Mouse (Mus musculus) liver, embryonic 15.5 days (tissue): ENCODE data around the gene Preb. TPM values are rescaled to one million over a fixed set of nuclear protein-coding genes. Genes with fewer than 3 reads are reported as not detected.

Experiments used
- ATAC-seq: fragments of 200-750 bp; cut with Nextera tagmentation; 2 replicates; pipeline ENCODE4 v1.8.0; 2017; ENCODE audit warnings: moderate number of reproducible peaks, mild to moderate bottlenecking, moderate library complexity; ENCODE audit not compliant: insufficient read depth
- H3K27ac ChIP-seq: fragments of 300-500 bp; sonication (generic); replicated peaks from 2 replicates; pipeline ENCODE4 v1.5.1; 2015; ENCODE audit warnings: mild to moderate bottlenecking, inconsistent platforms
- H3K27me3 ChIP-seq: fragments of 300-500 bp; sonication (generic); 2 replicates; pipeline ENCODE4 v1.6.1; 2015; ENCODE audit warnings: mild to moderate bottlenecking, inconsistent platforms
- H3K36me3 ChIP-seq: fragments of 300-500 bp; sonication (generic); replicated peaks from 2 replicates; pipeline ENCODE4 v1.6.1; 2015; ENCODE audit warnings: moderate library complexity, mild to moderate bottlenecking, inconsistent platforms
- H3K4me1 ChIP-seq: fragments of 300-500 bp; sonication (generic); replicated peaks from 2 replicates; pipeline ENCODE4 v1.6.1; 2015; ENCODE audit warnings: inconsistent platforms
- H3K4me2 ChIP-seq: fragments of 300-500 bp; sonication (generic); 2 replicates; pipeline ENCODE4 v1.6.1; 2015; ENCODE audit warnings: moderate library complexity, mild to moderate bottlenecking, inconsistent platforms
- H3K4me3 ChIP-seq: fragments of 300-500 bp; sonication (generic); replicated peaks from 2 replicates; pipeline ENCODE4 v1.5.1; 2015; ENCODE audit warnings: mild to moderate bottlenecking, inconsistent platforms
- H3K9ac ChIP-seq: fragments of 300-500 bp; sonication (generic); 2 replicates; pipeline ENCODE4 v1.6.1; 2015; ENCODE audit warnings: moderate library complexity, mild to moderate bottlenecking, inconsistent platforms
- H3K9me3 ChIP-seq: fragments of 300-500 bp; sonication (generic); replicated peaks from 2 replicates; pipeline ENCODE4 v1.6.1; 2016; ENCODE audit warnings: inconsistent platforms
- WGBS: fragments of 180-500 bp; shearing (Covaris S2); methylation state at CpG from one replicate; pipeline ENCODE4 v1.1.7; 2015; ENCODE audit warnings: mixed read lengths; ENCODE audit not compliant: insufficient replicate concordance; 5-methylcytosine and 5-hydroxymethylcytosine counted together
- polyA plus RNA-seq: library from polyadenylated mRNA; unstranded; fragments of >200 nt; fragmentation: Nextera tagmentation; extraction: Ambion mirVana; gene quantifications from 2 replicates; pipeline ENCODE4 v1.2.1, GENCODE M21; 2015

Preb gene
- polyA plus RNA-seq, 1 experiment from 2014 or later: 97.0 TPM

- Histone ChIP-seq H3K4me2 (no peak overlapping the region), H3K4me3 (no peak overlapping the region), H3K27me3 (no peaks in the 10 kb centered on the region), H3K4me1 (no peaks in the 10 kb centered on the region), H3K9me3 (no peaks in the 10 kb centered on the region), H3K9ac (no peak overlapping the region), H3K27ac (no peak overlapping the region), H3K36me3 (no peaks in the 10 kb centered on the region)
- 75% methylated on average over 5 of the region's 5 CpGs for WGBS
- no peak for ATAC-seq
Observed at GRCm38 (mm10) chr5:30934725-30935461, 25.3 kb downstream of the Preb start.

GRCm38 (mm10) chr5:30933705-30934104 lies 26.5 kb downstream of the Preb start:
- 52% methylated on average over 5 of the region's 5 CpGs for WGBS
- no peak for ATAC-seq

DNA sequence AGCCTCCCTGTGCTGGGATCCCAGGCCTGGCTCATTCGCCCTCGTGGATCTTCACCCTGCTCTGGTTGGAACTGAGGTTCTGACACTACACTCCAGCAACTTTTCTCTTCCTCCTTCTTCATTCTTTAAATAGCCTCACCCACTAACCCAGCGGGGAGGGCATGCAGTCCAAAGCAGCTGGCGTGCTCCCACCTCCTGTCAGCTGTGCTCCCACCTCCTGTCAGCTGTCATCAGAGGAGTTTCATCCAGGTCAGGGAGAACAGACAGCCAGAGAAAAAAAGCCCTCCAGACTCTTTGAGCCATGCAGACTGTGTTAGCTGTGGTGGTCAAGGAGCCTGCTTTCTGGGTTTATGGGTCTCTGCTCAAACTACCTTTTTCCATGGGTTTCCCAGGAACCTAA lies 28.8 kb downstream of the Preb start:
- no peaks in the 10 kb centered on the region for H3K9me3 ChIP-seq
- no peaks in the 10 kb centered on the region for H3K36me3 ChIP-seq
- 53% methylated on average over 4 of the region's 4 CpGs for WGBS
- H3K4me2 ChIP-seq: no peak overlapping the region
- ATAC-seq: no peak
- no peak overlapping the region for H3K4me3 ChIP-seq
- H3K27ac ChIP-seq: no peak overlapping the region
- no peak overlapping the region for H3K9ac ChIP-seq
- H3K4me1 ChIP-seq: no peaks in the 10 kb centered on the region
- H3K27me3 ChIP-seq: no peaks in the 10 kb centered on the region

More at GRCm38 (mm10) chr5:30933705-30934104, 26.5 kb downstream of the Preb start:
- no peak overlapping the region for H3K4me2 ChIP-seq
- no peak overlapping the region for H3K4me3 ChIP-seq
- H3K9ac ChIP-seq: no peak overlapping the region
- H3K27ac ChIP-seq: no peak overlapping the region
- no peaks in the 10 kb centered on the region for H3K4me1 ChIP-seq
- H3K36me3 ChIP-seq: no peaks in the 10 kb centered on the region
- H3K9me3 ChIP-seq: no peaks in the 10 kb centered on the region
- no peaks in the 10 kb centered on the region for H3K27me3 ChIP-seq

GRCm38 (mm10) chr5:30930846-30931245 lies 29.3 kb downstream of the Preb start:
- Histone ChIP-seq H3K27ac (no peak overlapping the region), H3K9ac (no peak overlapping the region), H3K36me3 (no peaks in the 10 kb centered on the region), H3K4me1 (no peaks in the 10 kb centered on the region), H3K4me3 (no peak overlapping the region), H3K9me3 (no peaks in the 10 kb centered on the region), H3K27me3 (no peaks in the 10 kb centered on the region), H3K4me2 (no peak overlapping the region)
- 77% methylated on average over 6 of the region's 6 CpGs for WGBS
- no peak for ATAC-seq

- 54% methylated on average over 4 of the region's 4 CpGs for WGBS
- H3K27ac ChIP-seq: no peak overlapping the region
- no peak overlapping the region for H3K4me2 ChIP-seq
- no peaks in the 10 kb centered on the region for H3K9me3 ChIP-seq
- no peak for ATAC-seq
- no peak overlapping the region for H3K4me3 ChIP-seq
- H3K4me1 ChIP-seq: no peaks in the 10 kb centered on the region
- H3K27me3 ChIP-seq: no peaks in the 10 kb centered on the region
- no peak overlapping the region for H3K9ac ChIP-seq
- H3K36me3 ChIP-seq: no peaks in the 10 kb centered on the region
Observed at GRCm38 (mm10) chr5:30930121-30930520, 30.0 kb downstream of the Preb start.

- 43% methylated on average over 7 of the region's 7 CpGs for WGBS
- no peaks in the 10 kb centered on the region for H3K36me3 ChIP-seq
- no peak overlapping the region for H3K9ac ChIP-seq
- H3K4me2 ChIP-seq: no peak overlapping the region
- no peak overlapping the region for H3K27ac ChIP-seq
- no peaks in the 10 kb centered on the region for H3K9me3 ChIP-seq
- no peak overlapping the region for H3K4me3 ChIP-seq
- peaks cover 9% of the 10 kb centered on the region for H3K4me1 ChIP-seq
- no peaks in the 10 kb centered on the region for H3K27me3 ChIP-seq
- ATAC-seq: no peak
Observed at GRCm38 (mm10) chr5:30927945-30928529, 32.1 kb downstream of the Preb start.

DNA sequence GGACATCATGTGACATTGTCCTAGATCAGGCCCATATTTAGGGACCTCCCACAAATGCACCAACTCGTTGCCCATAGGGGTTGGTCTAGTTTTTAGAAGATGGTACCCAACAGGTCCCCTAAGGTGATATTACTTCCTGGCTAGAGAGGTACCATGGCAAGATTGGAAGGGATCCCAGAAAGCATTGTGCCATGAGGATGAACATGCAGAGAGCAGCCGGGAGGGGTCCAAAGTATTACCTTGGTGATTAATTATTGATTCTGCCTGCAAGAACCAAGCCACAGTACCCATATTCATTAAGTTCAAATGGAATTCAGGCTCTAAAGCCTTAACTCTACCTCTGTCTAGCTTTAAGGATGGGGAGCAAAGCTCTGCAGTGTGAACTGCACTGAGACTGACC lies 34.1 kb downstream of the Preb start:
- no peak overlapping the region for H3K9ac ChIP-seq
- H3K4me3 ChIP-seq: no peak overlapping the region
- no peak for ATAC-seq
- no peaks in the 10 kb centered on the region for H3K36me3 ChIP-seq
- WGBS: 66% methylated on average over 2 of the region's 2 CpGs
- peaks cover 27% of the 10 kb centered on the region for H3K4me1 ChIP-seq
- H3K4me2 ChIP-seq: no peak overlapping the region
- no peaks in the 10 kb centered on the region for H3K9me3 ChIP-seq
- H3K27me3 ChIP-seq: no peaks in the 10 kb centered on the region
- H3K27ac ChIP-seq: no peak overlapping the region

DNA sequence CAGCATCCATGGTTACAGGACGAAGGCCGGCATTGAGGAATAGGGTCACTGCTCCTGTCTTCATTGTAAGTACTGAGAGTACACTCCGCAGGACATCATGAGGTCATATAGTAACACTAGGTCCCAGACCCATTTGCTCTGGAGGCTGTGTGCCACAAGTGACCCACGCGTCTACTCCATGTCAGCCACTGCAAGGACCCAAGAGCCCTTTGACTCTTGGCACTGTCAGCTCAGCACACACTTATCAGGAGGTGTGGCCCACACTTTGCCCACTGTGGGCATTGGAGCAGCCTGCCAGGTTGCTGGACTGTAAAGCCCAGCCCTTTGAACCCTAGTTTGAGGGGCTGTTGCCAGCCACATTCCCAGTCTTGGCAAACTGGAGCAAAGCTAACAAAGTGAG lies 34.9 kb downstream of the Preb start:
- H3K27me3 ChIP-seq: no peaks in the 10 kb centered on the region
- 84% methylated on average over 5 of the region's 5 CpGs for WGBS
- no peak overlapping the region for H3K4me3 ChIP-seq
- no peaks in the 10 kb centered on the region for H3K9me3 ChIP-seq
- no peak overlapping the region for H3K4me2 ChIP-seq
- no peak overlapping the region for H3K27ac ChIP-seq
- H3K9ac ChIP-seq: no peak overlapping the region
- peaks cover 35% of the 10 kb centered on the region for H3K4me1 ChIP-seq
- ATAC-seq: no peak
- H3K36me3 ChIP-seq: no peaks in the 10 kb centered on the region

DNA sequence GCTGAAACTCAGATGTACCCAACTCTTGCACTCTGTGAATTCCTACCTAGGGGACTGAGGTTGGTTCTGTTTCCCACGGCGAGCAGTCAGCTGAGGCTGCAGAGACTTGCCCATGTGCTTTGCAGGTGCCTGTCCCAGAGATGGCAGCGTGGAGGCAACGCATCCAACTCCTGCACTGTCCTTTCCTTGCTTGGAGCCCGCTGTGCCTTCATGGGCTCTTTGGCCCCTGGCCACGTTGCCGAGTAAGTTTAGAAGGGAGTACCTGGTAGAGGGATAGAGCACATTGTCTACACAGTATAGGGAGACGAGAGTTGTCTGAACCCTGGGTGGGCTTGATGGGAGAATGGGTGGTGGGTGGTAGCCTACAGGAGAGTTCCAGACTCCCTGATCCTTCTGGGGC lies 35.5 kb downstream of the Preb start:
- no peak overlapping the region for H3K4me3 ChIP-seq
- H3K9ac ChIP-seq: no peak overlapping the region
- 0 out of 2 replicates have a peak, but pooled peaks cover 4% of the 10 kb centered on the region for H3K36me3 ChIP-seq
- H3K27me3 ChIP-seq: no peaks in the 10 kb centered on the region
- WGBS: 65% methylated on average over 8 of the region's 8 CpGs
- H3K9me3 ChIP-seq: no peaks in the 10 kb centered on the region
- H3K27ac ChIP-seq: no peak overlapping the region
- H3K4me2 ChIP-seq: no peak overlapping the region
- no peak for ATAC-seq
- H3K4me1 ChIP-seq: peaks cover 37% of the 10 kb centered on the region

GRCm38 (mm10) chr5:30923119-30923518 lies 37.0 kb downstream of the Preb start:
- H3K27me3 ChIP-seq: no peaks in the 10 kb centered on the region
- no peak for ATAC-seq
- no peak overlapping the region for H3K9ac ChIP-seq
- peaks cover 46% of the 10 kb centered on the region for H3K4me1 ChIP-seq
- peak overlapping the region; percentile 95 for H3K4me2 ChIP-seq
- H3K36me3 ChIP-seq: peaks cover 16% of the 10 kb centered on the region
- WGBS: 60% methylated on average over 6 of the region's 6 CpGs
- H3K27ac ChIP-seq: no peak overlapping the region
- no peak overlapping the region for H3K4me3 ChIP-seq
- no peaks in the 10 kb centered on the region for H3K9me3 ChIP-seq

- no peaks in the 10 kb centered on the region for H3K9me3 ChIP-seq
- H3K4me2 ChIP-seq: peak overlapping the region; percentile 95
- H3K27me3 ChIP-seq: no peaks in the 10 kb centered on the region
- no peak for ATAC-seq
- H3K9ac ChIP-seq: peak overlapping the region; percentile 64
- peaks cover 48% of the 10 kb centered on the region for H3K4me1 ChIP-seq
- peaks cover 20% of the 10 kb centered on the region for H3K36me3 ChIP-seq
- peak overlapping the region; percentile 75 for H3K4me3 ChIP-seq
- WGBS: 43% methylated on average over 10 of the region's 10 CpGs
- H3K27ac ChIP-seq: peak overlapping the region; percentile 87; the same call in 1 of the 2 replicates
Observed at GRCm38 (mm10) chr5:30922581-30923041, 37.5 kb downstream of the Preb start.
